Mouse (Mus musculus): ENCODE results near the gene Fer1l5. TPM values are rescaled to one million over a fixed set of nuclear protein-coding genes. Genes with fewer than 3 reads are reported as not detected.

Fer1l5 gene
- total RNA-seq, 2 experiments from 2014 or later: 0.06 TPM; not detected in 1

Small RNA genes lying within 50 kb of the gene (microRNA-seq; reads per million reads assigned to microRNA genes)
- gene Mir6898: 1.4 reads per million

Other genes with a start within 250 kb of the Fer1l5 start
- 10 to 100 TPM; 35.2 to 44.5 TPM for gene Uggt1, start 127.6 kb upstream of the Fer1l5 start, total RNA-seq (2021)
- 1 to 10 TPM; 4.9 to 7.4 TPM for gene Neurl3, start 97.6 kb upstream of the Fer1l5 start, total RNA-seq (2021)
- gene Arid5a, start 64.6 kb upstream of the Fer1l5 start, total RNA-seq (2021): 1 to 10 TPM; 8.9 to 9.2 TPM
- gene Kansl3, start 3.1 kb upstream of the Fer1l5 start, total RNA-seq (2021): 100 to 1,000 TPM in 1 of 2 experiments, 10 to 100 TPM in 1; 82.9 to 103 TPM
- gene Lman2l, start 73.0 kb downstream of the Fer1l5 start, total RNA-seq (2021): 10 to 100 TPM; 21.9 to 25.7 TPM
- gene Cnnm4, start 99.3 kb downstream of the Fer1l5 start, total RNA-seq (2021): 1 to 10 TPM; 3.9 to 4.4 TPM
- gene Cnnm3, start 139.6 kb downstream of the Fer1l5 start, total RNA-seq (2021): 10 to 100 TPM; 23.1 to 29.8 TPM
- 10 to 100 TPM; 22.5 to 73.8 TPM for gene Ankrd23, start 164.6 kb downstream of the Fer1l5 start, total RNA-seq (2021)
- gene Gm42417, start 167.1 kb downstream of the Fer1l5 start, total RNA-seq (2021): 10 to 100 TPM; 10.2 to 32.9 TPM
- gene Ankrd39, start 175.2 kb downstream of the Fer1l5 start, total RNA-seq (2021): 10 to 100 TPM; 12.9 to 21.6 TPM
- gene Sema4c, start 186.1 kb downstream of the Fer1l5 start, total RNA-seq (2021): 10 to 100 TPM; 27.3 to 28.9 TPM